Mouse (Mus musculus) frontal cortex, postnatal 25 days (tissue): ENCODE results near the gene Calr3.
A peak's percentile ranks its signal among the peaks of the same experiment; 100 is the strongest.

Experiments used
- DNase-seq, 2 experiments: peaks; one replicate each; pipeline ENCODE4 v3.0.0; 2022; ENCODE audit warnings: low spot score in 2 of 2

The Calr3 gene

GRCm38 (mm10) chr8:72443338-72443993, at the start of gene Calr3, which contains the start of gene 1700030K09Rik:
Calr3 (minus strand) TSS chr8:72443870.
1700030K09Rik (plus strand) TSS chr8:72443880.
- DNase-seq: peak; percentile 97 to 98

GRCm38 (mm10) chr8:72493381-72493780, 49.7 kb upstream of the Calr3 start:
- no peak for DNase-seq

- DNase-seq: peak; percentile 97 to 98
Measured at GRCm38 (mm10) chr8:72492622-72493081, 49.0 kb upstream of the Calr3 start.

GRCm38 (mm10) chr8:72491680-72492621, 48.3 kb upstream of the Calr3 start, which contains the start of gene Slc35e1:
Slc35e1 (minus strand) TSS chr8:72492614.
- peak in 1 of 2 experiments; percentile 32 for DNase-seq

GRCm38 (mm10) chr8:72491017-72491416, 47.3 kb upstream of the Calr3 start:
- no peak for DNase-seq

- DNase-seq: no peak
Measured at GRCm38 (mm10) chr8:72487014-72487413, 43.3 kb upstream of the Calr3 start.

GRCm38 (mm10) chr8:72485456-72486199, 42.0 kb upstream of the Calr3 start:
- no peak for DNase-seq

- DNase-seq: peak; percentile 95 to 96
Measured at GRCm38 (mm10) chr8:72474826-72475546, 31.3 kb upstream of the Calr3 start, which contains the start of gene Cherp. Cherp (minus strand) TSS chr8:72475226.

GRCm38 (mm10) chr8:72470684-72471083, 27.0 kb upstream of the Calr3 start:
- no peak for DNase-seq

GRCm38 (mm10) chr8:72469984-72470383, 26.3 kb upstream of the Calr3 start:
- DNase-seq: no peak

GRCm38 (mm10) chr8:72469243-72469642, 25.6 kb upstream of the Calr3 start:
- no peak for DNase-seq

GRCm38 (mm10) chr8:72464211-72464610, 20.5 kb upstream of the Calr3 start:
- no peak for DNase-seq

GRCm38 (mm10) chr8:72459881-72460533, 16.3 kb upstream of the Calr3 start:
- no peak for DNase-seq

- no peak for DNase-seq
Measured at GRCm38 (mm10) chr8:72458457-72458856, 14.8 kb upstream of the Calr3 start.

GRCm38 (mm10) chr8:72457806-72458205, 14.1 kb upstream of the Calr3 start:
- DNase-seq: no peak

- no peak for DNase-seq
Measured at GRCm38 (mm10) chr8:72455317-72455716, 11.6 kb upstream of the Calr3 start.

- DNase-seq: no peak
Measured at GRCm38 (mm10) chr8:72453904-72454303, 10.2 kb upstream of the Calr3 start.

- DNase-seq: no peak
Measured at GRCm38 (mm10) chr8:72451516-72451915, 7.8 kb upstream of the Calr3 start.

- no peak for DNase-seq
Measured at GRCm38 (mm10) chr8:72445071-72445470, 1.4 kb upstream of the Calr3 start.

GRCm38 (mm10) chr8:72443994-72444350, 302 bp upstream of the Calr3 start:
- DNase-seq: no peak
